Mouse (Mus musculus) small intestine, adult 2 months (tissue): Measurements from ENCODE around the gene Zyg11a. TPM values are rescaled to one million over a fixed set of nuclear protein-coding genes. Genes with fewer than 3 reads are reported as not detected.
"Not testable (repeated sequence)": the region's sequence is repeated elsewhere in the genome, so short reads cannot be mapped to it uniquely, and the experiment has no call there.

ENCODE experiments used
- H3K27ac ChIP-seq: fragments of 200-500 bp; 2 replicates; pipeline ENCODE4 v1.5.1; 2012; ENCODE audit warnings: low read depth, low read length, control low read depth, inconsistent platforms; ENCODE audit not compliant: insufficient read depth
- H3K27me3 ChIP-seq: fragments of 200-500 bp; 2 replicates; pipeline ENCODE4 v1.6.1; 2012; ENCODE audit warnings: mild to moderate bottlenecking, moderate library complexity, low read length, inconsistent platforms; ENCODE audit not compliant: control insufficient read depth, insufficient read depth
- H3K36me3 ChIP-seq: fragments of 200-500 bp; 2 replicates; pipeline ENCODE4 v1.6.1; 2012; ENCODE audit warnings: mild to moderate bottlenecking, low read length, control low read depth, inconsistent platforms; ENCODE audit not compliant: control insufficient read depth, insufficient read depth
- H3K4me1 ChIP-seq: fragments of 200-500 bp; 2 replicates; pipeline ENCODE4 v1.6.1; 2012; ENCODE audit warnings: low read length, inconsistent platforms, mixed read lengths; ENCODE audit not compliant: control insufficient read depth, insufficient read depth, insufficient read length
- H3K4me3 ChIP-seq: fragments of 200-500 bp; 2 replicates; pipeline ENCODE4 v1.5.1; 2012; ENCODE audit warnings: low read depth, mild to moderate bottlenecking, control low read depth, inconsistent platforms, low read length, moderate library complexity
- CTCF ChIP-seq: fragments of 200-500 bp; IDR thresholded peaks from 2 replicates; pipeline ENCODE4 v1.5.1; 2012; ENCODE audit warnings: low read depth, mild to moderate bottlenecking, control low read depth, inconsistent platforms, low read length, moderate library complexity, mixed read lengths; ENCODE audit not compliant: insufficient replicate concordance, insufficient read length; ENCODE audit errors: extremely low read depth
- POLR2A ChIP-seq: fragments of 200-500 bp; IDR thresholded peaks from 2 replicates; pipeline ENCODE4 v1.6.1; 2012; ENCODE audit warnings: low read depth, mild to moderate bottlenecking, control low read depth, inconsistent platforms, low read length, moderate library complexity
- WGBS: fragments of 180-500 bp; shearing (Covaris S2); methylation state at CpG from one replicate; pipeline ENCODE4 v1.1.7; 2018; 5-methylcytosine and 5-hydroxymethylcytosine counted together
- polyA plus RNA-seq: library from polyadenylated mRNA; depleted of rRNA; stranded (reverse); fragments of >200 nt; gene quantifications from 2 replicates; pipeline ENCODE4 v1.2.3, GENCODE M21; 2012; rRNA removed

Zyg11a gene
- polyA plus RNA-seq, 1 experiment = 1.7 TPM

GRCm38 (mm10) chr4:108144880-108145279 lies 73.0 kb downstream of the Zyg11a start, which contains the start of gene Scp2:
Gene Scp2, minus strand, starts transcription at chr4:108144998.
- Histone ChIP-seq H3K27me3 (no peaks in the 10 kb centered on the region), H3K4me3 (no peak within 1 kb of the TSS), H3K36me3 (no peaks in the 10 kb centered on the region), H3K27ac (no peak within 1 kb of the TSS), H3K4me1 (0 out of 2 replicates have a peak, but pooled peaks cover 1% of the 10 kb centered on the region)
- TF ChIP-seq CTCF (no peak), POLR2A (no peak)
- WGBS = 86% methylated on average over 1 of the region's 1 CpGs

GRCm38 (mm10) chr4:108143778-108144177 lies 74.1 kb downstream of the Zyg11a start:
- H3K27ac ChIP-seq = no peak overlapping the region
- H3K4me3 ChIP-seq = no peak overlapping the region
- no peak for TF ChIP-seq POLR2A
- TF ChIP-seq CTCF = no peak
- no peaks in the 10 kb centered on the region for H3K36me3 ChIP-seq
- H3K4me1 ChIP-seq = 0 out of 2 replicates have a peak, but pooled peaks cover 1% of the 10 kb centered on the region
- no peaks in the 10 kb centered on the region for H3K27me3 ChIP-seq

- not testable (repeated sequence) for H3K36me3 ChIP-seq, H3K27ac ChIP-seq, H3K4me1 ChIP-seq, H3K27me3 ChIP-seq, H3K4me3 ChIP-seq
- WGBS = 74% methylated on average over 2 of the region's 2 CpGs
These were observed 74.7 kb downstream of the Zyg11a start for GRCm38 (mm10) chr4:108143178-108143577.

DNA sequence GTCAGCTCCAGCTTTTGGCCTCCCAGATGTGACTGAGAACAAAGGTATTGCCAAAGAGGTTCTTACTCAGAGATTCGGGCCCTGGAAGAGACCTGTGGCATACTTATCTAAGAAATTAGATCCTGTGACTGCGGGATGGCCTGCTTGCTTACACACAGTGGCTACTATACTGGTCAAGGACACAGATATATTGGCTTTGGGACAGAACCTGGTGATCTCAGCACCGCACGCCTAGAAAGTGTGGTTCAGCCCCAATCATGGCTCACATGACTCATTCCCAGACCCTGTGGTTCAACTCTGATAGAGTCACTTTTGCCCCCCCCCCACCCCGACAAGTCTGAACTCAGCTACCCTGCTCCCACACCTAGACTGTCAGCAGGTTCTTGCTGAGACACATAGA lies 80.9 kb downstream of the Zyg11a start:
- Histone ChIP-seq H3K27me3 (no peaks in the 10 kb centered on the region), H3K36me3 (no peaks in the 10 kb centered on the region), H3K4me3 (no peak overlapping the region), H3K27ac (no peak overlapping the region), H3K4me1 (no peaks in the 10 kb centered on the region)
- no peak for TF ChIP-seq POLR2A
- no peak for TF ChIP-seq CTCF
- 80% methylated on average over 5 of the region's 5 CpGs for WGBS

Other genes with a start within 250 kb of the Zyg11a start
- 0.11 and 0.16 TPM in 2 replicates for gene Slc1a7, start 249.7 kb downstream of the Zyg11a start, polyA plus RNA-seq
- 26.7 and 150 TPM in 2 replicates for gene Podn, start 121.6 kb downstream of the Zyg11a start, polyA plus RNA-seq
- gene Scp2, start 73.0 kb downstream of the Zyg11a start, polyA plus RNA-seq = 76.3 and 209 TPM in 2 replicates
- 31.2 and 33.5 TPM in 2 replicates for gene Echdc2, start 52.6 kb downstream of the Zyg11a start, polyA plus RNA-seq
- 2.6 and 4.1 TPM in 2 replicates for gene Zyg11b, start 83.0 kb upstream of the Zyg11a start, polyA plus RNA-seq
- 7.3 and 11.1 TPM in 2 replicates for gene Coa7, start 110.1 kb upstream of the Zyg11a start, polyA plus RNA-seq
- 0.20 TPM in 1 of 2 replicates, not detected in the other for gene Shisal2a, start 165.3 kb upstream of the Zyg11a start, polyA plus RNA-seq
- 2.4 and 3.4 TPM in 2 replicates for gene Gpx7, start 188.9 kb upstream of the Zyg11a start, polyA plus RNA-seq
- 4.0 and 21.1 TPM in 2 replicates for gene Tut4, start 241.4 kb upstream of the Zyg11a start, polyA plus RNA-seq